Mouse (Mus musculus) forebrain, embryonic 15.5 days (tissue): ENCODE results near the gene A630023A22Rik. TPM values are rescaled to one million over a fixed set of nuclear protein-coding genes. Genes with fewer than 3 reads are reported as not detected.

Source experiments
- ATAC-seq: fragments of 200-750 bp; cut with Nextera tagmentation; replicated peaks from 2 replicates; pipeline ENCODE4 v1.8.0; 2017; ENCODE audit warnings: mild to moderate bottlenecking, moderate TSS enrichment, moderate library complexity
- H3K27ac ChIP-seq: fragments of 300-500 bp; sonication (generic); replicated peaks from 2 replicates; pipeline ENCODE4 v1.5.1; 2015; ENCODE audit warnings: mild to moderate bottlenecking, inconsistent platforms
- H3K27me3 ChIP-seq: fragments of 300-500 bp; sonication (generic); 2 replicates; pipeline ENCODE4 v1.6.1; 2015; ENCODE audit warnings: inconsistent platforms
- H3K36me3 ChIP-seq: fragments of 300-500 bp; sonication (generic); 2 replicates; pipeline ENCODE4 v1.6.1; 2015; ENCODE audit warnings: mild to moderate bottlenecking, inconsistent platforms
- H3K4me1 ChIP-seq: fragments of 300-500 bp; sonication (generic); 2 replicates; pipeline ENCODE4 v1.6.1; 2015; ENCODE audit warnings: inconsistent platforms
- H3K4me2 ChIP-seq: fragments of 300-500 bp; sonication (generic); replicated peaks from 2 replicates; pipeline ENCODE4 v1.6.1; 2015; ENCODE audit warnings: mild to moderate bottlenecking, inconsistent platforms
- H3K4me3 ChIP-seq: fragments of 300-500 bp; sonication (generic); 2 replicates; pipeline ENCODE4 v1.5.1; 2015; ENCODE audit warnings: mild to moderate bottlenecking, inconsistent platforms
- H3K9ac ChIP-seq: fragments of 300-500 bp; sonication (generic); replicated peaks from 2 replicates; pipeline ENCODE4 v1.6.1; 2015; ENCODE audit warnings: mild to moderate bottlenecking, inconsistent platforms
- H3K9me3 ChIP-seq: fragments of 300-500 bp; sonication (generic); 2 replicates; pipeline ENCODE4 v1.6.1; 2016; ENCODE audit warnings: inconsistent platforms
- WGBS: fragments of 180-500 bp; shearing (Covaris S2); methylation state at CpG from one replicate; pipeline ENCODE4 v1.1.7; 2015; ENCODE audit warnings: mixed read lengths; 5-methylcytosine and 5-hydroxymethylcytosine counted together
- polyA plus RNA-seq: library from polyadenylated mRNA; unstranded; fragments of >200 nt; fragmentation: Nextera tagmentation; extraction: Ambion mirVana; gene quantifications from 2 replicates; pipeline ENCODE4 v1.2.1, GENCODE M21; 2015

Gene A630023A22Rik
- polyA plus RNA-seq, 1 experiment from 2014 or later = not detected

- H3K27ac ChIP-seq = no peak overlapping the region
- WGBS = 10% methylated on average over 11 of the region's 11 CpGs
Observed at GRCm38 (mm10) chr14:34080321-34080997, 22.1 kb downstream of the A630023A22Rik start.

GRCm38 (mm10) chr14:34078293-34078692 is 24.3 kb downstream of the A630023A22Rik start:
- WGBS = 75% methylated on average over 4 of the region's 4 CpGs
- no peaks in the 10 kb centered on the region for H3K27me3 ChIP-seq
- H3K4me3 ChIP-seq = no peak overlapping the region
- H3K36me3 ChIP-seq = no peaks in the 10 kb centered on the region
- no peak overlapping the region for H3K9ac ChIP-seq
- H3K27ac ChIP-seq = no peak overlapping the region
- H3K4me1 ChIP-seq = no peaks in the 10 kb centered on the region
- no peak overlapping the region for H3K4me2 ChIP-seq
- ATAC-seq = no peak
- H3K9me3 ChIP-seq = no peaks in the 10 kb centered on the region

More at GRCm38 (mm10) chr14:34080321-34080997, 22.1 kb downstream of the A630023A22Rik start:
- Histone ChIP-seq H3K36me3 (no peaks in the 10 kb centered on the region), H3K4me3 (no peak overlapping the region), H3K4me1 (no peaks in the 10 kb centered on the region), H3K9ac (no peak overlapping the region), H3K4me2 (no peak overlapping the region), H3K27me3 (no peaks in the 10 kb centered on the region), H3K9me3 (no peaks in the 10 kb centered on the region)
- peak; percentile 81 for ATAC-seq

GRCm38 (mm10) chr14:34077222-34077621 is 25.3 kb downstream of the A630023A22Rik start:
- Histone ChIP-seq H3K27me3 (no peaks in the 10 kb centered on the region), H3K9me3 (no peaks in the 10 kb centered on the region), H3K4me1 (no peaks in the 10 kb centered on the region), H3K4me3 (no peak overlapping the region), H3K27ac (no peak overlapping the region), H3K9ac (no peak overlapping the region), H3K36me3 (no peaks in the 10 kb centered on the region), H3K4me2 (no peak overlapping the region)
- 72% methylated on average over 5 of the region's 5 CpGs for WGBS
- ATAC-seq = no peak

- Histone ChIP-seq H3K9me3 (no peaks in the 10 kb centered on the region), H3K4me3 (no peak overlapping the region), H3K27ac (no peak overlapping the region), H3K4me2 (no peak overlapping the region), H3K27me3 (no peaks in the 10 kb centered on the region), H3K9ac (no peak overlapping the region), H3K4me1 (no peaks in the 10 kb centered on the region), H3K36me3 (no peaks in the 10 kb centered on the region)
- WGBS = 37% methylated on average over 4 of the region's 4 CpGs
- ATAC-seq = no peak
Observed at GRCm38 (mm10) chr14:34075346-34075745, 27.2 kb downstream of the A630023A22Rik start.

GRCm38 (mm10) chr14:34071665-34072064 is 30.9 kb downstream of the A630023A22Rik start:
- Histone ChIP-seq H3K4me2 (no peak overlapping the region), H3K4me3 (no peak overlapping the region), H3K4me1 (no peaks in the 10 kb centered on the region), H3K9ac (no peak overlapping the region), H3K36me3 (no peaks in the 10 kb centered on the region), H3K27me3 (no peaks in the 10 kb centered on the region), H3K27ac (no peak overlapping the region), H3K9me3 (no peaks in the 10 kb centered on the region)
- whole genome bisulfite sequencing = 65% methylated on average over 6 of the region's 6 CpGs
- ATAC-seq = no peak

GRCm38 (mm10) chr14:34052516-34052915 is 50.0 kb downstream of the A630023A22Rik start, which contains the start of gene Antxrl:
TSS of gene Antxrl (plus strand) at chr14:34052707.
- Histone ChIP-seq H3K9ac (no peak within 1 kb of the TSS), H3K4me3 (no peak within 1 kb of the TSS), H3K36me3 (no peaks in the 10 kb centered on the region), H3K4me2 (no peak within 1 kb of the TSS), H3K9me3 (no peaks in the 10 kb centered on the region), H3K27ac (no peak within 1 kb of the TSS), H3K4me1 (no peaks in the 10 kb centered on the region; the same call in 1 of the 2 replicates), H3K27me3 (no peaks in the 10 kb centered on the region)
- ATAC-seq = no peak
- 92% methylated on average over 6 of the region's 6 CpGs for WGBS

GRCm38 (mm10) chr14:34050101-34050779 is 52.3 kb downstream of the A630023A22Rik start:
- Histone ChIP-seq H3K27me3 (no peaks in the 10 kb centered on the region), H3K27ac (0 out of 2 replicates have a peak overlapping the region, but pooled peaks have one; percentile 31), H3K4me3 (no peak overlapping the region), H3K36me3 (no peaks in the 10 kb centered on the region), H3K4me2 (no peak overlapping the region), H3K4me1 (no peaks in the 10 kb centered on the region; the same call in 1 of the 2 replicates), H3K9ac (no peak overlapping the region), H3K9me3 (no peaks in the 10 kb centered on the region)
- 58% methylated on average over 5 of the region's 5 CpGs for WGBS
- peak; percentile 77 for ATAC-seq

GRCm38 (mm10) chr14:34043341-34043740 is 59.2 kb downstream of the A630023A22Rik start:
- H3K27me3 ChIP-seq = no peaks in the 10 kb centered on the region
- H3K27ac ChIP-seq = no peak overlapping the region
- no peak for ATAC-seq
- no peak overlapping the region for H3K4me3 ChIP-seq
- no peak overlapping the region for H3K4me2 ChIP-seq
- WGBS = 70% methylated on average over 3 of the region's 3 CpGs
- H3K36me3 ChIP-seq = no peaks in the 10 kb centered on the region
- no peak overlapping the region for H3K9ac ChIP-seq
- H3K9me3 ChIP-seq = no peaks in the 10 kb centered on the region
- H3K4me1 ChIP-seq = no peaks in the 10 kb centered on the region

- ATAC-seq = no peak
- Histone ChIP-seq H3K4me1 (no peaks in the 10 kb centered on the region), H3K27me3 (no peaks in the 10 kb centered on the region), H3K4me2 (no peak overlapping the region), H3K27ac (no peak overlapping the region), H3K36me3 (no peaks in the 10 kb centered on the region), H3K9ac (no peak overlapping the region), H3K9me3 (no peaks in the 10 kb centered on the region), H3K4me3 (no peak overlapping the region)
- 79% methylated on average over 4 of the region's 4 CpGs for WGBS
Observed at GRCm38 (mm10) chr14:34041241-34041640, 61.3 kb downstream of the A630023A22Rik start.

- 89% methylated on average over 8 of the region's 8 CpGs for WGBS
- ATAC-seq = no peak
- Histone ChIP-seq H3K27me3 (no peaks in the 10 kb centered on the region), H3K4me1 (no peaks in the 10 kb centered on the region), H3K4me2 (no peak overlapping the region), H3K9ac (no peak overlapping the region), H3K4me3 (no peak overlapping the region), H3K27ac (no peak overlapping the region), H3K36me3 (no peaks in the 10 kb centered on the region), H3K9me3 (no peaks in the 10 kb centered on the region)
Observed at GRCm38 (mm10) chr14:34033841-34034610, 68.5 kb downstream of the A630023A22Rik start.

- H3K27me3 ChIP-seq = no peaks in the 10 kb centered on the region
- H3K4me2 ChIP-seq = no peak overlapping the region
- 81% methylated on average over 2 of the region's 2 CpGs for WGBS
- no peaks in the 10 kb centered on the region for H3K4me1 ChIP-seq
- no peak overlapping the region for H3K4me3 ChIP-seq
- peaks cover 7% of the 10 kb centered on the region; the same call in 1 of the 2 replicates for H3K9me3 ChIP-seq
- no peak for ATAC-seq
- H3K36me3 ChIP-seq = no peaks in the 10 kb centered on the region
- no peak overlapping the region for H3K9ac ChIP-seq
- no peak overlapping the region for H3K27ac ChIP-seq
Observed at GRCm38 (mm10) chr14:34026710-34027109, 75.8 kb downstream of the A630023A22Rik start.

- H3K36me3 ChIP-seq = no peaks in the 10 kb centered on the region
- H3K4me1 ChIP-seq = no peaks in the 10 kb centered on the region
- H3K9me3 ChIP-seq = no peaks in the 10 kb centered on the region
- no peak overlapping the region for H3K4me2 ChIP-seq
- ATAC-seq = no peak
- WGBS = 92% methylated on average over 2 of the region's 2 CpGs
- no peaks in the 10 kb centered on the region for H3K27me3 ChIP-seq
- no peak overlapping the region for H3K4me3 ChIP-seq
- H3K27ac ChIP-seq = no peak overlapping the region
- H3K9ac ChIP-seq = no peak overlapping the region
Observed at GRCm38 (mm10) chr14:34016938-34017337, 85.6 kb downstream of the A630023A22Rik start.
